Mouse (Mus musculus): ENCODE measurements at regions not wholly inside any gene's neighbourhood (a gene's known extent, or its start where the extent isn't known, plus 50 kb on each side); places are given as distances from the start of the nearest gene placed in this dataset.
A peak's percentile ranks its signal among the peaks of the same experiment; 100 is the strongest.

DNA sequence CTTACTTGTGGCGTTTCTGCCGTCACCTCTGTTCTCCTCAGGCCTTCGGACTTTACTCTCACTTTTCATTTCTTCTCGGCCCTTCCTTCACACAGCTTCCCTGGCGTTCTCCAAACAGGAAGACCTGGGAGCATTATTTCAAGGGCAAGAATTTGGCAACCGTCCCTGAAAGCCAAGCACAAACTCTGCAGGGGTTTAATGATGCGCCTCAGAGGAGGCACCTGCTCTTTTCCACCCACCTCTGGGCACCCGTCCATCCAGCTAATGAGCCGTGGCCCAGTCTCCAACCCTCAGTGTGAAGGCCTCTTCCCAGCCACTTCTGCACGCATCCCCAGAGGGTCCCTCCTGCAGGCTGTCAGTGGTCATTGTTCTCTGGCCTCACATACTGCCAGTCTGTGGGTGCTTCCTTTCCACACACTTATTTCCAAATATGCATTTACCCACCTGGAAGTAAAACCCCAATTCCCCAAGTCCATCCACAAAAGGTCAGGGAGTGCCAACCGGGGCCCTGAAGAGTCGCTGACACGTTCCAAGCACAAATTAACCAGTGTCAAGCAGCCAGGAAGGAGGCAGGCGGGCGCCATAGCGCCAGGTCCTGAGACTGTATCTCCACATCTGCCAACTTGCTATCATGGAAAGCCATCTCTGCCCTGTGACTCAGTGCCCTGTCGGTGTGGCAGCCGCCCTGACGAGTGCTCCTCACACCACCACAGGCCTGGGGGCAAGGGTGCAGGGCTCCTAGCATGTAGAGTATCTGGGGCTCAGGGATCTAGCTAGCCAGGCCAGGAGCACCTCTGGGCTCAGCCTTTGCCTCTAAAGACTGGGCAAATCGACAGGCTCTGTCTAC lies 56.0 kb upstream of the Slc45a1 start:
- TF ChIP-seq EP300 (IDR thresholded peaks at IDR 0.05) (no peak), CTCF (IDR thresholded peaks at IDR 0.05) (0 out of 2 replicates have a peak, but pooled peaks have one; percentile 8)

Measured in lung, postnatal 0 days (tissue).